Mouse (Mus musculus) heart, embryonic 10.5 days (tissue): Measurements from ENCODE around the gene Fjx1. TPM values are rescaled to one million over a fixed set of nuclear protein-coding genes. Genes with fewer than 3 reads are reported as not detected.

Experiments
- DNase-seq: peaks from one replicate; pipeline ENCODE4 v3.0.0-alpha.2; 2017; ENCODE audit warnings: low spot score
- H3K27ac ChIP-seq: fragments of 300-500 bp; sonication (generic); 2 replicates; pipeline ENCODE4 v1.5.1; 2016; ENCODE audit warnings: mild to moderate bottlenecking
- H3K27me3 ChIP-seq: fragments of 300-500 bp; sonication (generic); 2 replicates; pipeline ENCODE4 v1.6.1; 2016; ENCODE audit warnings: mild to moderate bottlenecking; ENCODE audit not compliant: poor library complexity, insufficient read depth, severe bottlenecking
- H3K36me3 ChIP-seq: fragments of 300-500 bp; sonication (generic); 2 replicates; pipeline ENCODE4 v1.6.1; 2016; ENCODE audit warnings: mild to moderate bottlenecking, moderate library complexity
- H3K4me1 ChIP-seq: fragments of 300-500 bp; sonication (generic); 2 replicates; pipeline ENCODE4 v1.6.1; 2016; ENCODE audit warnings: mild to moderate bottlenecking
- H3K4me3 ChIP-seq: fragments of 300-500 bp; sonication (generic); 2 replicates; pipeline ENCODE4 v1.5.1; 2016; ENCODE audit warnings: mild to moderate bottlenecking, moderate library complexity
- H3K9me3 ChIP-seq: fragments of 300-500 bp; sonication (generic); 2 replicates; pipeline ENCODE4 v1.6.1; 2016; ENCODE audit warnings: mild to moderate bottlenecking, moderate library complexity
- WGBS: fragments of 180-500 bp; shearing (Covaris S2); methylation state at CpG from one replicate; pipeline ENCODE4 v1.1.7; 2016; 5-methylcytosine and 5-hydroxymethylcytosine counted together
- polyA plus RNA-seq: library from polyadenylated mRNA; unstranded; fragments of >200 nt; fragmentation: Nextera tagmentation; extraction: Ambion mirVana; gene quantifications from 2 replicates; pipeline ENCODE4 v1.2.1, GENCODE M21; 2016

Fjx1 gene
- polyA plus RNA-seq, 1 experiment from 2014 or later = 6.9 TPM

- DNase-seq = no peak
- no peak within 1 kb of the TSS for H3K27ac ChIP-seq
- no peaks in the 10 kb centered on the region for H3K36me3 ChIP-seq
- no peaks in the 10 kb centered on the region for H3K9me3 ChIP-seq
- H3K4me1 ChIP-seq = peaks cover 13% of the 10 kb centered on the region
- no peaks in the 10 kb centered on the region for H3K27me3 ChIP-seq
- H3K4me3 ChIP-seq = no peak within 1 kb of the TSS
- WGBS = 41% methylated on average over 14 of the region's 14 CpGs
Measured at GRCm38 (mm10) chr2:102407363-102408184, 44.7 kb downstream of the Fjx1 start, which contains the start of gene Trim44. Gene Trim44 (minus strand): TSS chr2:102407828.

- H3K27me3 ChIP-seq = no peaks in the 10 kb centered on the region
- no peaks in the 10 kb centered on the region for H3K9me3 ChIP-seq
- no peak for DNase-seq
- H3K4me1 ChIP-seq = peaks cover 13% of the 10 kb centered on the region
- H3K4me3 ChIP-seq = no peak overlapping the region
- no peak overlapping the region for H3K27ac ChIP-seq
- no peaks in the 10 kb centered on the region for H3K36me3 ChIP-seq
- WGBS = 65% methylated on average over 4 of the region's 4 CpGs
Measured at GRCm38 (mm10) chr2:102406324-102407304, 45.7 kb downstream of the Fjx1 start.

GRCm38 (mm10) chr2:102403982-102404381 is 48.3 kb downstream of the Fjx1 start:
- 81% methylated on average over 5 of the region's 5 CpGs for WGBS

GRCm38 (mm10) chr2:102403306-102403705 is 49.0 kb downstream of the Fjx1 start:
- no peak overlapping the region for H3K27ac ChIP-seq
- H3K27me3 ChIP-seq = no peaks in the 10 kb centered on the region
- DNase-seq = no peak
- no peaks in the 10 kb centered on the region for H3K9me3 ChIP-seq
- H3K36me3 ChIP-seq = no peaks in the 10 kb centered on the region
- no peak overlapping the region for H3K4me3 ChIP-seq
- 83% methylated on average over 4 of the region's 4 CpGs for WGBS
- peaks cover 30% of the 10 kb centered on the region for H3K4me1 ChIP-seq

More at GRCm38 (mm10) chr2:102403982-102404381, 48.3 kb downstream of the Fjx1 start:
- no peaks in the 10 kb centered on the region for H3K9me3 ChIP-seq
- H3K36me3 ChIP-seq = no peaks in the 10 kb centered on the region
- peaks cover 30% of the 10 kb centered on the region for H3K4me1 ChIP-seq
- no peaks in the 10 kb centered on the region for H3K27me3 ChIP-seq
- DNase-seq = no peak
- no peak overlapping the region for H3K4me3 ChIP-seq
- no peak overlapping the region for H3K27ac ChIP-seq

GRCm38 (mm10) chr2:102401352-102401692 is 51.0 kb downstream of the Fjx1 start:
- Histone ChIP-seq H3K9me3 (no peaks in the 10 kb centered on the region), H3K27ac (peak overlapping the region; percentile 97), H3K4me1 (peaks cover 28% of the 10 kb centered on the region), H3K4me3 (peak overlapping the region; percentile 80), H3K36me3 (no peaks in the 10 kb centered on the region), H3K27me3 (no peaks in the 10 kb centered on the region)
- DNase-seq = no peak
- 23% methylated on average over 6 of the region's 6 CpGs for WGBS

GRCm38 (mm10) chr2:102400605-102401351 is 51.5 kb downstream of the Fjx1 start:
- DNase-seq = peak; percentile 94
- H3K4me3 ChIP-seq = peak overlapping the region; percentile 80
- H3K27me3 ChIP-seq = no peaks in the 10 kb centered on the region
- no peaks in the 10 kb centered on the region for H3K36me3 ChIP-seq
- whole genome bisulfite sequencing = under 1% methylated on average over 91 of the region's 94 CpGs
- H3K27ac ChIP-seq = peak overlapping the region; percentile 97
- H3K9me3 ChIP-seq = no peaks in the 10 kb centered on the region
- peaks cover 28% of the 10 kb centered on the region for H3K4me1 ChIP-seq

GRCm38 (mm10) chr2:102399864-102400604 is 52.3 kb downstream of the Fjx1 start:
- DNase-seq = no peak
- WGBS = 37% methylated on average over 48 of the region's 48 CpGs
- Histone ChIP-seq H3K36me3 (no peaks in the 10 kb centered on the region), H3K9me3 (no peaks in the 10 kb centered on the region), H3K4me1 (peaks cover 28% of the 10 kb centered on the region), H3K27me3 (no peaks in the 10 kb centered on the region), H3K27ac (peak overlapping the region; percentile 97), H3K4me3 (peak overlapping the region; percentile 80)

Other genes with a start within 250 kb of the Fjx1 start
- 23.6 TPM in 2 replicates for gene Trim44, start 44.7 kb downstream of the Fjx1 start, polyA plus RNA-seq
- gene Pamr1, start 97.5 kb upstream of the Fjx1 start, polyA plus RNA-seq = 0.64 and 1.9 TPM in 2 replicates
- 0.21 and 0.40 TPM in 2 replicates for gene Slc1a2, start 206.2 kb upstream of the Fjx1 start, polyA plus RNA-seq